Mouse (Mus musculus) heart, postnatal 0 days (tissue): ENCODE results near the gene Rnf135.

ENCODE experiments used
- CTCF ChIP-seq: IDR thresholded peaks from 2 replicates; pipeline ENCODE4 v1.5.1; 2016; ENCODE audit warnings: antibody characterized with exemption, control low read depth, low read depth
- EP300 ChIP-seq: IDR thresholded peaks from 2 replicates; pipeline ENCODE4 v1.6.1; 2016; ENCODE audit warnings: antibody characterized with exemption, low read depth

GRCm38 (mm10) chr11:80159018-80159417 is 24.6 kb upstream of the Rnf135 start:
- TF ChIP-seq CTCF: no peak
- no peak for TF ChIP-seq EP300
